Mouse (Mus musculus): ENCODE data around the gene Nup155. TPM values are rescaled to one million over a fixed set of nuclear protein-coding genes. Genes with fewer than 3 reads are reported as not detected.

Nup155 gene
- total RNA-seq, 2 experiments from 2014 or later: 19.6 to 20.0 TPM

DNA sequence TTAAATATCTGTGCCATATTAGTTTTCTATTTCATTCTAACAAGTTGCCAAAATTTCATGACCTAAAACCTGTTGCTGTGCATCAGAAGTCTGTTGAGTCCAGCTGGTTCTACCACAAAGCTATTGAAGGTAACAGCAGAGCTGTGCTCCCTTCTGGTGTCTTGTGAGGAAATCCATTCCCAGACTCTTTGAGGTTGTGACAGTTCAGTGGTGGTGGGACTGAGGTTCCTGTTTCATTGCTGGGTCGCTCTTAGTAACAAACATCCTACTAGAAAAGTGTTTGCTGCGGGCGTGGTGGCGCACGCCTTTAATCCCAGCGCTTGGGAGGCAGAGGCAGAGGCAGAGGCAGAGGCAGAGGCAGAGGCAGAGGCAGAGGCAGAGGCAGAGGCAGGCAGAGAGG lies 99.3 kb downstream of the Nup155 start:
- no peak for TF ChIP-seq CTCF (IDR thresholded peaks at IDR 0.05)
- no peak overlapping the region for H3K4me3 ChIP-seq
- intact Hi-C loops (cut with DNase I): no loop called here
- DNase-seq (ENCODE audit: extremely low spot score in 1 of 2, low spot score in 2 of 2): no peak
- H3K27ac ChIP-seq: no peak overlapping the region

Other genes with a start within 250 kb of the Nup155 start
- gene Wdr70, start 10.1 kb upstream of the Nup155 start, total RNA-seq (2021): 10 to 100 TPM; 33.0 to 33.2 TPM
- gene Cplane1, start 59.8 kb downstream of the Nup155 start, total RNA-seq (2021): 10 to 100 TPM; 33.4 to 37.0 TPM

Measured in left cerebral cortex, adult 2 months (tissue).